ENCODE assay signal across 9 mouse cellular contexts in the genomic region with DNA sequence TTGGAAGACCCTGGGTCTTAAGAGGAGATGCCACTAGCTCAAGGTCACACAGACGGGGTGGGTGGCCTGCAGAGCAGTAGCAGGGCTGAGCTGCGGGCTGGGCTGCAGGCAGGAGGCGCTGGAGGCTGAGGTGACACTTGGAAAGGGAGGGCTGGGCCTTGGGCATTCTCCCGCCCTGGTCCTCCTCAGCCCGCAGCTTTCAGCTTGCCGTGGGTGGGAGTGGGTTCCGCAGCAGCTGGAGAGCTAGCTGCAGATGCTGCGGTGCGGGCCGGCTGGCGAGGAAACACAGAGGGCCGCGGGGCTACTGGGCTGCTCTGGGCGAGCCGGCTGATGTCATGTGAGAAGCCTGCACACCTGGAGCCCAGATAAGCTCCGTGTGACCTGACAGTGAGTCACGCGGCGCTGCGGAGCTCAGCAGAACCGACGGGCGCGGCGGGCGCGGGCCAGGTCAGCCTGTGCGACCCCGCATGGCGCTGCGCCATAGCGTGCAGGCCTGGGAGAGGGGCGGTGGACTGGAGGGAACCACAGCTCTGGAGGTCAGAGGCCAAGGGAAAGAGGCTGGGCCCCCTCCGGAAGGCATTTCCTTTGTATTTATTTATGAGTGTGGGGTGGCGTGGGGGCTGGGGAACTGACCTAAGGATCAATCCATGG. TPM values are rescaled to one million over a fixed set of nuclear protein-coding genes. Genes with fewer than 3 reads are reported as not detected.
A peak's percentile ranks its signal among the peaks of the same experiment; 100 is the strongest.
DNase-seq lines count a peak whose midpoint lies in the region; ATAC-seq and TF ChIP-seq lines count a peak whose summit lies in the region.
"Had no signal": no experiment of that assay in that cellular context is flagged by ENCODE, and none has a peak within 500 bp of the region (broad histone marks: within the 10 kb centered on the region; RNA-seq: fewer than 3 reads in every experiment).

No protein-coding gene starts in this region.

- H3K4me3 ChIP-seq in cerebellum, adult 2 months (replicated peaks; ENCODE audit: insufficient read depth, low read depth, low read length): peak overlapping the region; percentile 8
- H3K4me3 ChIP-seq in bone marrow, adult 2 months (replicated peaks; ENCODE audit: control insufficient read depth, low read depth, low read length): peak overlapping the region; percentile 60
- peak overlapping the region; percentile 26 for H3K4me3 ChIP-seq in intestine, embryonic 14.5 days (ENCODE audit: low read depth, low read length)
- peak overlapping the region; percentile 34 for H3K4me3 ChIP-seq in limb, embryonic 15.5 days
- peak overlapping the region; percentile 35 for H3K4me3 ChIP-seq in midbrain, embryonic 14.5 days (replicated peaks; ENCODE audit: low read depth, low read length)
- H3K4me3 ChIP-seq in stomach, embryonic 14.5 days (ENCODE audit: low read depth, low read length): peak overlapping the region; percentile 29

- no peaks in the 10 kb centered on the region for H3K9me3 ChIP-seq in intestine, embryonic 14.5 days (ENCODE audit: control insufficient read depth, low read length)
- no peaks in the 10 kb centered on the region for H3K9me3 ChIP-seq in limb, embryonic 15.5 days
- H3K9me3 ChIP-seq in midbrain, embryonic 14.5 days (ENCODE audit: control insufficient read depth, low read length): no peaks in the 10 kb centered on the region
- H3K9me3 ChIP-seq in stomach, embryonic 14.5 days (ENCODE audit: control insufficient read depth, low read depth, low read length): no peaks in the 10 kb centered on the region

- no peaks in the 10 kb centered on the region for H3K36me3 ChIP-seq in intestine, embryonic 14.5 days (ENCODE audit: control insufficient read depth, insufficient read depth, low read length)
- H3K36me3 ChIP-seq in limb, embryonic 15.5 days: no peaks in the 10 kb centered on the region
- no peaks in the 10 kb centered on the region for H3K36me3 ChIP-seq in midbrain, embryonic 14.5 days (ENCODE audit: control insufficient read depth, insufficient read depth, low read length)
- H3K36me3 ChIP-seq in stomach, embryonic 14.5 days (ENCODE audit: control insufficient read depth, insufficient read depth, low read length): no peaks in the 10 kb centered on the region

- H3K9ac ChIP-seq in intestine, embryonic 14.5 days (ENCODE audit: low read length): peak overlapping the region; percentile 43
- H3K9ac ChIP-seq in limb, embryonic 15.5 days: peak overlapping the region; percentile 35; the same call in 1 of the 2 replicates
- peak overlapping the region; percentile 54; the same call in 1 of the 2 replicates for H3K9ac ChIP-seq in midbrain, embryonic 14.5 days (replicated peaks; ENCODE audit: low read length)
- H3K9ac ChIP-seq in stomach, embryonic 14.5 days (replicated peaks; ENCODE audit: low read depth, low read length): peak overlapping the region; percentile 26

- H3K27me3 ChIP-seq in cerebellum, adult 2 months (ENCODE audit: control insufficient read depth, insufficient read depth, low read length): no peaks in the 10 kb centered on the region
- no peaks in the 10 kb centered on the region for H3K27me3 ChIP-seq in intestine, embryonic 14.5 days (replicated peaks; ENCODE audit: control insufficient read depth, insufficient read depth, low read length)
- H3K27me3 ChIP-seq in limb, embryonic 15.5 days: no peaks in the 10 kb centered on the region
- H3K27me3 ChIP-seq in midbrain, embryonic 14.5 days (ENCODE audit: control insufficient read depth, insufficient read depth, low read length): no peaks in the 10 kb centered on the region
- H3K27me3 ChIP-seq in stomach, embryonic 14.5 days (ENCODE audit: control insufficient read depth, insufficient read depth, low read length): no peaks in the 10 kb centered on the region

- TF ChIP-seq CTCF in cerebellum, adult 2 months (IDR thresholded peaks at IDR 0.05; ENCODE audit: borderline replicate concordance, insufficient read depth, low read depth, low read length): peak; percentile 42; the same call in 1 of the 2 replicates
- peak; percentile 56; the same call in 1 of the 2 replicates for TF ChIP-seq CTCF in bone marrow, adult 2 months (IDR thresholded peaks at IDR 0.05; ENCODE audit: control insufficient read depth, insufficient read depth, low read length)

- peak overlapping the region; percentile 58 for H3K4me2 ChIP-seq in intestine, embryonic 14.5 days (ENCODE audit: low read length)
- H3K4me2 ChIP-seq in limb, embryonic 15.5 days: peak overlapping the region; percentile 65
- H3K4me2 ChIP-seq in midbrain, embryonic 14.5 days (ENCODE audit: low read length): peak overlapping the region; percentile 93
- H3K4me2 ChIP-seq in stomach, embryonic 14.5 days (replicated peaks; ENCODE audit: low read depth, low read length): peak overlapping the region; percentile 73

- peaks cover 17% of the 10 kb centered on the region for H3K4me1 ChIP-seq in cerebellum, adult 2 months (ENCODE audit: control insufficient read depth, insufficient read depth, low read length)
- peaks cover 2% of the 10 kb centered on the region; the same call in 1 of the 2 replicates for H3K4me1 ChIP-seq in bone marrow, adult 2 months (ENCODE audit: control insufficient read depth, insufficient read depth, low read length)
- H3K4me1 ChIP-seq in intestine, embryonic 14.5 days (replicated peaks; ENCODE audit: control insufficient read depth, insufficient read depth, low read length): peaks cover 32% of the 10 kb centered on the region
- peaks cover 30% of the 10 kb centered on the region for H3K4me1 ChIP-seq in limb, embryonic 15.5 days
- H3K4me1 ChIP-seq in midbrain, embryonic 14.5 days (ENCODE audit: control insufficient read depth, insufficient read depth, low read length): peaks cover 36% of the 10 kb centered on the region
- peaks cover 30% of the 10 kb centered on the region for H3K4me1 ChIP-seq in stomach, embryonic 14.5 days (ENCODE audit: control insufficient read depth, insufficient read depth, low read length)

- TF ChIP-seq POLR2A in cerebellum, adult 2 months (IDR thresholded peaks at IDR 0.05; ENCODE audit: borderline replicate concordance, insufficient read depth, low read length): no peak
- peak; percentile 46; the same call in 1 of the 2 replicates for TF ChIP-seq POLR2A in bone marrow, adult 2 months (IDR thresholded peaks at IDR 0.05; ENCODE audit: borderline replicate concordance, control insufficient read depth, low read depth, low read length)

- WGBS in cerebellum, adult 2 months: 21% methylated on average over 35 of the region's 35 CpGs
- WGBS in bone marrow, adult 2 months: 3% methylated on average over 35 of the region's 35 CpGs
- WGBS in intestine, embryonic 14.5 days: 3% methylated on average over 35 of the region's 35 CpGs
- WGBS in limb, embryonic 15.5 days: 4% methylated on average over 35 of the region's 35 CpGs
- WGBS in midbrain, embryonic 14.5 days: 2% methylated on average over 35 of the region's 35 CpGs
- WGBS in stomach, embryonic 14.5 days: 4% methylated on average over 35 of the region's 35 CpGs

- no peak overlapping the region; the same call in 1 of the 2 replicates for H3K27ac ChIP-seq in cerebellum, adult 2 months (ENCODE audit: insufficient read depth, low read length)
- peak overlapping the region; percentile 56; the same call in 1 of the 2 replicates for H3K27ac ChIP-seq in bone marrow, adult 2 months (ENCODE audit: control insufficient read depth, insufficient read depth, low read depth, low read length, poor library complexity)
- peak overlapping the region; percentile 39 for H3K27ac ChIP-seq in intestine, embryonic 14.5 days (ENCODE audit: low read depth)
- H3K27ac ChIP-seq in limb, embryonic 15.5 days: peak overlapping the region; percentile 59
- 0 out of 2 replicates have a peak overlapping the region, but pooled peaks have one; percentile 26 for H3K27ac ChIP-seq in midbrain, embryonic 14.5 days (replicated peaks; ENCODE audit: low read depth, low read length)
- peak overlapping the region; percentile 2; the same call in 1 of the 2 replicates for H3K27ac ChIP-seq in stomach, embryonic 14.5 days (ENCODE audit: low read length)
- H3K27ac ChIP-seq: macrophage had no signal

- ATAC-seq in intestine, embryonic 14.5 days (replicated peaks; ENCODE audit: low FRiP score, low TSS enrichment, low read depth): peak; percentile 60
- ATAC-seq in limb, embryonic 15.5 days (ENCODE audit: insufficient number of reproducible peaks, low FRiP score, low TSS enrichment, low read depth): no peak
- ATAC-seq in midbrain, embryonic 14.5 days (ENCODE audit: low FRiP score, low TSS enrichment): no peak
- peak; percentile 61; the same call in 1 of the 2 replicates for ATAC-seq in stomach, embryonic 14.5 days (ENCODE audit: insufficient number of reproducible peaks, insufficient read depth, low FRiP score, low read depth)

- DNase-seq in cerebellum, adult 2 months: peak; percentile 43 to 57
- no peak for DNase-seq in cerebellum, adult 9-10 months
- peak; percentile 37 for DNase-seq in forelimb bud, embryonic 11.5 days (ENCODE audit: low read depth, low spot score)
- peak; percentile 77 for DNase-seq in intestine, embryonic 14.5 days (ENCODE audit: low spot score)
- DNase-seq in midbrain, embryonic 14.5 days: peak; percentile 53

RNA-seq across cellular contexts. Expression of a gene that starts 3.4 kb away (rescaled TPM):
- polyA plus RNA-seq in cerebellum, adult 2 months (2012; rRNA removed): 56.5 and 62.1 TPM in 2 replicates
- polyA plus RNA-seq in bone marrow, adult 2 months (2011; ENCODE audit: insufficient read depth, insufficient read length, low replicate concordance, missing spikeins): 29.5 and 74.6 TPM in 2 replicates
- polyA plus RNA-seq in intestine, embryonic 14.5 days (2014; fragmentation: Nextera tagmentation; extraction: Ambion mirVana): 21.1 and 24.9 TPM in 2 replicates
- polyA plus RNA-seq in limb, embryonic 15.5 days (2015; fragmentation: Nextera tagmentation; extraction: Ambion mirVana): 71.9 and 73.2 TPM in 2 replicates
- polyA plus RNA-seq in midbrain, embryonic 14.5 days (2014; fragmentation: Nextera tagmentation; extraction: Ambion mirVana): 42.3 and 49.7 TPM in 2 replicates
- polyA plus RNA-seq in stomach, embryonic 14.5 days (2014; fragmentation: Nextera tagmentation; extraction: Ambion mirVana): 18.4 and 22.3 TPM in 2 replicates

RNA-seq across cellular contexts. Expression of a gene that starts 21.1 kb away (rescaled TPM):
- not detected in 2 replicates for polyA plus RNA-seq in cerebellum, adult 2 months (2012; rRNA removed)
- not detected in 2 replicates for polyA plus RNA-seq in bone marrow, adult 2 months (2011; ENCODE audit: insufficient read depth, insufficient read length, low replicate concordance, missing spikeins)
- 1.0 and 1.3 TPM in 2 replicates for polyA plus RNA-seq in intestine, embryonic 14.5 days (2014; fragmentation: Nextera tagmentation; extraction: Ambion mirVana)
- 0.90 and 0.92 TPM in 2 replicates for polyA plus RNA-seq in limb, embryonic 15.5 days (2015; fragmentation: Nextera tagmentation; extraction: Ambion mirVana)
- polyA plus RNA-seq in midbrain, embryonic 14.5 days (2014; fragmentation: Nextera tagmentation; extraction: Ambion mirVana): 1.0 and 1.6 TPM in 2 replicates
- polyA plus RNA-seq in stomach, embryonic 14.5 days (2014; fragmentation: Nextera tagmentation; extraction: Ambion mirVana): 1.2 and 1.5 TPM in 2 replicates
- polyA plus RNA-seq: macrophage had no signal

RNA-seq across cellular contexts. Expression of a gene that starts 41.4 kb away (rescaled TPM):
- polyA plus RNA-seq in cerebellum, adult 2 months (2012; rRNA removed): not detected in 2 replicates
- not detected in 2 replicates for polyA plus RNA-seq in bone marrow, adult 2 months (2011; ENCODE audit: insufficient read depth, insufficient read length, low replicate concordance, missing spikeins)
- polyA plus RNA-seq in intestine, embryonic 14.5 days (2014; fragmentation: Nextera tagmentation; extraction: Ambion mirVana): 0.26 TPM in 1 of 2 replicates, not detected in the other
- not detected in 2 replicates for polyA plus RNA-seq in limb, embryonic 15.5 days (2015; fragmentation: Nextera tagmentation; extraction: Ambion mirVana)
- polyA plus RNA-seq in midbrain, embryonic 14.5 days (2014; fragmentation: Nextera tagmentation; extraction: Ambion mirVana): 0.41 and 0.69 TPM in 2 replicates
- not detected in 2 replicates for polyA plus RNA-seq in stomach, embryonic 14.5 days (2014; fragmentation: Nextera tagmentation; extraction: Ambion mirVana)
- polyA plus RNA-seq: macrophage had no signal

Comparison
In these comparisons a context has a peak if more than half of its experiments do, and no peak if none do; other contexts are left out.
1. H3K4me3 ChIP-seq: peak in every context shown above with its lines; median percentile 60 in bone marrow, adult 2 months; 35 in midbrain, embryonic 14.5 days; 34 in limb, embryonic 15.5 days; 29 in stomach, embryonic 14.5 days; 26 in intestine, embryonic 14.5 days; 8 in cerebellum, adult 2 months.
2. ATAC-seq: peak in intestine, embryonic 14.5 days (single experiment) and stomach, embryonic 14.5 days (single experiment); none in limb, embryonic 15.5 days (single experiment) and midbrain, embryonic 14.5 days (single experiment).
3. Peak in every context shown above with its lines, with median percentiles within 50 percentile points of each other: H3K4me2 ChIP-seq and H3K9ac ChIP-seq.